Mouse (Mus musculus) liver, embryonic 14.5 days (tissue): ENCODE measurements around the gene Podxl. TPM values are rescaled to one million over a fixed set of nuclear protein-coding genes. Genes with fewer than 3 reads are reported as not detected.

Source experiments
- ATAC-seq: fragments of 200-750 bp; cut with Nextera tagmentation; 2 replicates; pipeline ENCODE4 v1.8.0; 2017; ENCODE audit warnings: moderate number of reproducible peaks, mild to moderate bottlenecking, moderate library complexity; ENCODE audit not compliant: insufficient read depth
- DNase-seq, 3 experiments: peaks; one replicate each; pipeline ENCODE4 v3.0.0-alpha.2; 2012 to 2013; ENCODE audit warnings: low read depth in 3 of 3, low spot score in 3 of 3
- H3K27ac ChIP-seq: fragments of 300-500 bp; sonication (generic); 2 replicates; pipeline ENCODE4 v1.5.1; 2014; ENCODE audit warnings: moderate library complexity, mild to moderate bottlenecking, control low read depth, inconsistent platforms
- H3K27me3 ChIP-seq: fragments of 300-500 bp; sonication (generic); 2 replicates; pipeline ENCODE4 v1.6.1; 2014; ENCODE audit warnings: mild to moderate bottlenecking, low read length, moderate library complexity; ENCODE audit not compliant: control insufficient read depth, insufficient read depth
- H3K36me3 ChIP-seq: fragments of 300-500 bp; sonication (generic); replicated peaks from 2 replicates; pipeline ENCODE4 v1.6.1; 2014; ENCODE audit warnings: low read depth; ENCODE audit not compliant: control insufficient read depth, insufficient read depth
- H3K4me1 ChIP-seq, 2 experiments: fragments of 200-500 bp in 1 of 2; fragments of 300-500 bp in 1 of 2; sonication (generic) in 1 of 2; replicated peaks; 2 replicates each; pipeline ENCODE4 v1.6.1; 2012 to 2014; ENCODE audit warnings: antibody characterized with exemption in 1 of 2, inconsistent platforms in 1 of 2, low read length in 1 of 2; ENCODE audit not compliant: control insufficient read depth in 2 of 2, insufficient read depth in 2 of 2
- H3K4me2 ChIP-seq: fragments of 300-500 bp; sonication (generic); 2 replicates; pipeline ENCODE4 v1.6.1; 2014; ENCODE audit warnings: low read depth, mild to moderate bottlenecking, control low read depth, moderate library complexity
- H3K4me3 ChIP-seq, 2 experiments: fragments of 200-500 bp in 1 of 2; fragments of 300-500 bp in 1 of 2; sonication (generic) in 1 of 2; 2 replicates each; pipeline ENCODE4 v1.5.1; 2012 to 2014; ENCODE audit warnings: low read depth in 2 of 2, low read length in 2 of 2, mild to moderate bottlenecking in 2 of 2, control low read depth in 1 of 2, inconsistent platforms in 1 of 2, moderate library complexity in 1 of 2; ENCODE audit not compliant: insufficient read depth in 1 of 2
- H3K9ac ChIP-seq: fragments of 300-500 bp; sonication (generic); replicated peaks from 2 replicates; pipeline ENCODE4 v1.6.1; 2014; ENCODE audit warnings: mild to moderate bottlenecking, control low read depth, moderate library complexity
- H3K9me3 ChIP-seq: fragments of 300-500 bp; sonication (generic); 2 replicates; pipeline ENCODE4 v1.6.1; 2016; ENCODE audit warnings: low read length, mixed read lengths; ENCODE audit not compliant: control insufficient read depth
- CTCF ChIP-seq: IDR thresholded peaks from 2 replicates; pipeline ENCODE4 v1.5.1; 2016; ENCODE audit warnings: antibody characterized with exemption, low read depth, control low read depth
- EP300 ChIP-seq: IDR thresholded peaks from 2 replicates; pipeline ENCODE4 v1.6.1; 2016; ENCODE audit warnings: antibody characterized with exemption, low read depth
- WGBS: fragments of 180-500 bp; shearing (Covaris S2); extraction: QIAGEN DNeasy Blood & Tissue Kit; methylation state at CpG from one replicate; pipeline ENCODE4 v1.1.7; 2014; ENCODE audit not compliant: insufficient replicate concordance; 5-methylcytosine and 5-hydroxymethylcytosine counted together
- polyA plus RNA-seq, 2 experiments: library from polyadenylated mRNA; depleted of rRNA in 1 of 2; stranded (reverse) in 1 of 2; unstranded in 1 of 2; fragments of >200 nt; fragmentation: Nextera tagmentation in 1 of 2; extraction: Ambion mirVana in 1 of 2; gene quantifications; 2 replicates each; pipeline versions ENCODE4 v1.2.1 to v1.2.3; 2012 to 2014

Podxl gene
- polyA plus RNA-seq, 2 experiments = 5.0 to 8.2 TPM

GRCm38 (mm10) chr6:31486601-31487000 lies 77.2 kb downstream of the Podxl start:
- Histone ChIP-seq H3K27ac (no peak overlapping the region), H3K4me2 (no peak overlapping the region), H3K9me3 (no peaks in the 10 kb centered on the region), H3K36me3 (peaks cover 5% of the 10 kb centered on the region; the same call in 1 of the 2 replicates), H3K9ac (no peak overlapping the region), H3K4me1 (no peaks in the 10 kb centered on the region), H3K27me3 (no peaks in the 10 kb centered on the region), H3K4me3 (no peak overlapping the region)
- no peak for ATAC-seq
- 86% methylated on average over 2 of the region's 2 CpGs for WGBS
- DNase-seq = no peak
- TF ChIP-seq CTCF = no peak
- TF ChIP-seq EP300 = no peak

- H3K4me2 ChIP-seq = no peak overlapping the region
- no peaks in the 10 kb centered on the region for H3K4me1 ChIP-seq
- DNase-seq (peak in 1 of 3 experiments; percentile 12), ATAC-seq (no peak)
- no peak overlapping the region for H3K9ac ChIP-seq
- 78% methylated on average over 4 of the region's 4 CpGs for WGBS
- H3K36me3 ChIP-seq = peaks cover 9% of the 10 kb centered on the region
- H3K27me3 ChIP-seq = no peaks in the 10 kb centered on the region
- H3K4me3 ChIP-seq = no peak overlapping the region
- H3K9me3 ChIP-seq = no peaks in the 10 kb centered on the region
- H3K27ac ChIP-seq = no peak overlapping the region
- TF ChIP-seq CTCF (no peak), EP300 (no peak)
Observed at GRCm38 (mm10) chr6:31480008-31480407, 83.8 kb downstream of the Podxl start.

GRCm38 (mm10) chr6:31478221-31478620 lies 85.6 kb downstream of the Podxl start:
- Histone ChIP-seq H3K9me3 (no peaks in the 10 kb centered on the region), H3K4me3 (no peak overlapping the region), H3K36me3 (peaks cover 17% of the 10 kb centered on the region), H3K27me3 (no peaks in the 10 kb centered on the region), H3K27ac (no peak overlapping the region), H3K4me1 (no peaks in the 10 kb centered on the region), H3K9ac (no peak overlapping the region), H3K4me2 (no peak overlapping the region)
- ATAC-seq = no peak
- DNase-seq = no peak
- TF ChIP-seq EP300 (no peak), CTCF (peak; percentile 49)
- WGBS = 68% methylated on average over 4 of the region's 4 CpGs

Other genes with a start within 250 kb of the Podxl start
- 21.3 and 39.4 TPM in 2 replicates for gene Mkln1, start 165.2 kb downstream of the Podxl start, polyA plus RNA-seq (2012; rRNA removed)
- gene Mkln1, start 165.2 kb downstream of the Podxl start, polyA plus RNA-seq (2014; fragmentation: Nextera tagmentation; extraction: Ambion mirVana) = 133 and 138 TPM in 2 replicates